Mouse (Mus musculus) embryonic facial prominence, embryonic 11.5 days (tissue): Measurements from ENCODE around the gene Natd1. TPM values are rescaled to one million over a fixed set of nuclear protein-coding genes. Genes with fewer than 3 reads are reported as not detected.
"Not testable (repeated sequence)": the region's sequence is repeated elsewhere in the genome, so short reads cannot be mapped to it uniquely, and the experiment has no call there.

ENCODE experiments used
- ATAC-seq: fragments of 200-750 bp; cut with Nextera tagmentation; replicated peaks from 2 replicates; pipeline ENCODE4 v1.8.0; 2017; ENCODE audit warnings: low read depth; ENCODE audit not compliant: insufficient number of reproducible peaks, low FRiP score, low TSS enrichment
- DNase-seq: peaks from one replicate; pipeline ENCODE4 v3.0.0-alpha.2; 2015; ENCODE audit warnings: low spot score
- H3K27ac ChIP-seq: fragments of 300-500 bp; sonication (generic); replicated peaks from 2 replicates; pipeline ENCODE4 v1.5.1; 2014; ENCODE audit warnings: mild to moderate bottlenecking, low read depth, low read length, control low read depth
- H3K27me3 ChIP-seq: fragments of 300-500 bp; sonication (generic); 2 replicates; pipeline ENCODE4 v1.6.1; 2014; ENCODE audit warnings: mild to moderate bottlenecking, low read length, moderate library complexity, mixed read lengths; ENCODE audit not compliant: control insufficient read depth, insufficient read depth
- H3K36me3 ChIP-seq: fragments of 300-500 bp; sonication (generic); replicated peaks from 2 replicates; pipeline ENCODE4 v1.6.1; 2014; ENCODE audit warnings: low read depth, mild to moderate bottlenecking, low read length, moderate library complexity, mixed read lengths; ENCODE audit not compliant: control insufficient read depth, insufficient read depth
- H3K4me1 ChIP-seq: fragments of 300-500 bp; sonication (generic); 2 replicates; pipeline ENCODE4 v1.6.1; 2014; ENCODE audit warnings: low read length, mixed read lengths; ENCODE audit not compliant: control insufficient read depth, insufficient read depth
- H3K4me2 ChIP-seq: fragments of 300-500 bp; sonication (generic); 2 replicates; pipeline ENCODE4 v1.6.1; 2014; ENCODE audit warnings: low read depth, mild to moderate bottlenecking, control low read depth, low read length, moderate library complexity
- H3K4me3 ChIP-seq: fragments of 300-500 bp; sonication (generic); 2 replicates; pipeline ENCODE4 v1.5.1; 2014; ENCODE audit warnings: low read depth, low read length, control low read depth
- H3K9ac ChIP-seq: fragments of 300-500 bp; sonication (generic); replicated peaks from 2 replicates; pipeline ENCODE4 v1.6.1; 2014; ENCODE audit warnings: mild to moderate bottlenecking, control low read depth, low read length
- H3K9me3 ChIP-seq: fragments of 300-500 bp; sonication (generic); replicated peaks from 2 replicates; pipeline ENCODE4 v1.6.1; 2016; ENCODE audit warnings: mild to moderate bottlenecking, low read length, inconsistent platforms, mixed read lengths; ENCODE audit not compliant: control insufficient read depth
- WGBS: fragments of 180-500 bp; shearing (Covaris S2); extraction: QIAGEN DNeasy Blood & Tissue Kit; methylation state at CpG from one replicate; pipeline ENCODE4 v1.1.7; 2014; 5-methylcytosine and 5-hydroxymethylcytosine counted together
- polyA plus RNA-seq: library from polyadenylated mRNA; unstranded; fragments of >200 nt; fragmentation: Nextera tagmentation; extraction: Ambion mirVana; gene quantifications from 2 replicates; pipeline ENCODE4 v1.2.1, GENCODE M21; 2014

Gene Natd1
- polyA plus RNA-seq, 1 experiment from 2014 or later, result 17.8 TPM

GRCm38 (mm10) chr11:60879423-60879822 is 35.1 kb downstream of the Natd1 start:
- Histone ChIP-seq H3K36me3 (no peaks in the 10 kb centered on the region; the same call in 1 of the 2 replicates), H3K27ac (peak overlapping the region; percentile 63; the same call in 1 of the 2 replicates), H3K4me1 (peaks cover 5% of the 10 kb centered on the region; the same call in 1 of the 2 replicates), H3K9ac (peak overlapping the region; percentile 62), H3K4me2 (peak overlapping the region; percentile 48), H3K9me3 (no peaks in the 10 kb centered on the region), H3K4me3 (peak overlapping the region; percentile 96), H3K27me3 (no peaks in the 10 kb centered on the region)
- 2% methylated on average over 11 of the region's 11 CpGs for WGBS
- ATAC-seq (no peak), DNase-seq (peak; percentile 75)

- peaks cover 5% of the 10 kb centered on the region; the same call in 1 of the 2 replicates for H3K4me1 ChIP-seq
- no peaks in the 10 kb centered on the region for H3K9me3 ChIP-seq
- H3K27me3 ChIP-seq, result no peaks in the 10 kb centered on the region
- peak within 1 kb of the TSS; percentile 82 for H3K27ac ChIP-seq
- peak within 1 kb of the TSS; percentile 96 for H3K4me3 ChIP-seq
- ATAC-seq (peak; percentile 99), DNase-seq (peak; percentile 99)
- WGBS, result under 1% methylated on average over 59 of the region's 62 CpGs
- peak within 1 kb of the TSS; percentile 93 for H3K9ac ChIP-seq
- H3K4me2 ChIP-seq, result peak within 1 kb of the TSS; percentile 61
- no peaks in the 10 kb centered on the region; the same call in 1 of the 2 replicates for H3K36me3 ChIP-seq
Measured at GRCm38 (mm10) chr11:60878675-60879294, 35.8 kb downstream of the Natd1 start, which contains the start of gene Tmem11. Gene Tmem11 (minus strand): TSS chr11:60879272.

DNA sequence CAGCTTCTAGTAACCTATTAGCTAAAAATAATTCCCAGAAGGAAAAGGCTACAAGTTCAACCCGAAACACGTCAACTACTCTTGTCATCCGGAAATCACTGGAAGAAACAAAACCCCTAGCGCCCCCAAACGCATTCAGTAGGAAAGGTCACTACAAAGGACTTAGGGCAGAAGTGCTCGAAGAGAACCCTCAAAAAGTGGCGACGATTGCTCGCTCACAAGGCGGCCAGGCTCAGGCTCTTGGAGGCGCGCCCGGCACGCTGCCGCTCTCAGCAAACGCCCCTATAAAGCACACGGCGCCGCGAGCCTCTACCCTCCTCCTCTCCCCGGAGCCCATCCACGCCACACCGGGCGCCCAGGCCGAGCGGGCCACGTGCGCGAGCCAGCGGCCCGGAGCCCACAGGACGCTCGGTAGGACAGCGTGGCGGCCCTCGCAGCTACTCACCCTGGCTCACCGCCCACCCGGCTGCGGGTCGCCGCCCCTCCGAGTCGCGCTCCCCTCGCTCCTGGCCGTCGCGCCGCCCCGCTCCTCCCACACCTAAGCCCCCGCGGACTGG is 36.4 kb downstream of the Natd1 start:
- H3K9me3 ChIP-seq, result no peaks in the 10 kb centered on the region
- H3K4me2 ChIP-seq, result peak overlapping the region; percentile 61
- H3K36me3 ChIP-seq, result no peaks in the 10 kb centered on the region; the same call in 1 of the 2 replicates
- WGBS, result under 1% methylated on average over 43 of the region's 52 CpGs
- H3K27me3 ChIP-seq, result no peaks in the 10 kb centered on the region
- ATAC-seq, result peak; percentile 72
- H3K27ac ChIP-seq, result peak overlapping the region; percentile 82
- peak; percentile 62 for DNase-seq
- peak overlapping the region; percentile 93 for H3K9ac ChIP-seq
- peaks cover 5% of the 10 kb centered on the region; the same call in 1 of the 2 replicates for H3K4me1 ChIP-seq
- H3K4me3 ChIP-seq, result peak overlapping the region; percentile 96

DNA sequence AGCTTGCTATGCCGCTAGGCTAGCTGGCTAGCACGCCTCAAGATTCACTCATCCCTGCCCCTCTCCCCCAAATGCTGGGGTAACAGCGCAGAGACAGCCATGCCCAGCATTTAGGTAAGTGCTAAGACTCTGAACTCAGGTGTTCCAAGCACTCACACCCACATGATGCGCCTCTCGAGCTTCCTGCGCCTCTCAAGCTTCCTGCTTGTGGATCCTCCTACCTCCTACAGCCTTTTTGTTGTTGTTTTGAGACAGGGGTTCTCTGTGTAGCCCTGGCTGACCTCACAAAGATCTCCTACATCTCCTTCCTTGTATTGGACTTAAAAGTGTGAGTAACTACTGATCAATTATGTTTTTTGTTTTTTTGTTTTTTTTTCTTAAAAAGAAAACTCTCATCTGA is 41.4 kb downstream of the Natd1 start:
- Histone ChIP-seq H3K36me3 (no peaks in the 10 kb centered on the region; the same call in 1 of the 2 replicates), H3K4me1 (peaks cover 5% of the 10 kb centered on the region; the same call in 1 of the 2 replicates), H3K27ac (no peak overlapping the region), H3K9ac (no peak overlapping the region), H3K4me3 (no peak overlapping the region), H3K9me3 (no peaks in the 10 kb centered on the region), H3K27me3 (no peaks in the 10 kb centered on the region), H3K4me2 (no peak overlapping the region)
- DNase-seq, result no peak
- ATAC-seq, result no peak
- WGBS, result 85% methylated on average over 6 of the region's 6 CpGs

- no peak for ATAC-seq
- WGBS, result 81% methylated on average over 4 of the region's 4 CpGs
- Histone ChIP-seq H3K4me2 (no peak overlapping the region), H3K36me3 (no peaks in the 10 kb centered on the region; the same call in none of the 2 replicates), H3K4me3 (no peak overlapping the region), H3K9ac (no peak overlapping the region), H3K27ac (no peak overlapping the region), H3K4me1 (no peaks in the 10 kb centered on the region), H3K27me3 (no peaks in the 10 kb centered on the region), H3K9me3 (no peaks in the 10 kb centered on the region)
- DNase-seq, result no peak
Measured at GRCm38 (mm10) chr11:60871409-60871808, 43.1 kb downstream of the Natd1 start.

DNA sequence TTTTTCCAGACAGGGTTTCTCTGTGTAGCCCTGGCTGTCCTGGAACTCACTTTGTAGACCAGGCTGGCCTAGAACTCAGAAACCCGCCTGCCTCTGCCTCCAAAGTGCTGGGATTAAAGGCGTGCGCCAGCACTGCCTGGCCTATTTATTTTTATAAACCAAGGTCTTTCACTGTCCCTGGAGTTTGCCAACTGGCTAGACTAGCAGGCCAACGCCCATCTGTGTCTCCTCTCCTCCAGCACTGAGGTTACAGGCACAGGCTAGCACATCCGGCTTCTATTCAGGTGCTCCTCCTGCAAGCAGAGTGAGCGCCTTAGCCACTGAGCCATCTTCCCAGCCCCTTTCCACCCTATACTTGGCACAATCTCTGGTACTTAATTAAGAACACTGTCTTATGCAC is 45.1 kb downstream of the Natd1 start:
- not testable (repeated sequence) for H3K27me3 ChIP-seq, H3K9ac ChIP-seq, H3K27ac ChIP-seq, H3K9me3 ChIP-seq, ATAC-seq, H3K4me2 ChIP-seq, H3K36me3 ChIP-seq, H3K4me1 ChIP-seq, DNase-seq, H3K4me3 ChIP-seq
- WGBS, result 99% methylated on average over 6 of the region's 6 CpGs

DNA sequence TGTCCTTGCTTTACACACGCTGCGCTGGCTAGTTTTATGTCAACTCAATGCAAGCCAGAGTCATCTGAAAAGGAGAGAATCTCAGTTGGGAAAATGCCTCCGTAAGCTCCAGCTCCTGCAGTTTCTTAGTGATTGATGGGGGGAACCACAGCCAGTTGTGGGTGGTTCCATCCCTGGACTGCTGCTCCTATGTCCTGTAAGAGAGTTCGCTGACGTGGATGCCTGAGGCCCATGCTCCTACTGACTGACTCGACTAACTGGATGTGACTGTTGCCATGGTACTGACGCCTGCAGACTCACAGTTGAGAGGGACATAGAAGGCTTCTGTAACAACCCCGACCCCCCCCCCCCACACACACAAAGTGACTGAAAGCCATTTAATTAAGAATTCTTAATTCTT is 46.6 kb downstream of the Natd1 start:
- Histone ChIP-seq H3K36me3 (peaks cover 11% of the 10 kb centered on the region), H3K4me1 (no peaks in the 10 kb centered on the region), H3K9me3 (no peaks in the 10 kb centered on the region), H3K27me3 (no peaks in the 10 kb centered on the region), H3K9ac (no peak overlapping the region), H3K4me3 (no peak overlapping the region), H3K27ac (no peak overlapping the region), H3K4me2 (no peak overlapping the region)
- ATAC-seq (0 out of 2 replicates have a peak, but pooled peaks have one; percentile 74), DNase-seq (no peak)
- WGBS, result 71% methylated on average over 8 of the region's 8 CpGs

DNA sequence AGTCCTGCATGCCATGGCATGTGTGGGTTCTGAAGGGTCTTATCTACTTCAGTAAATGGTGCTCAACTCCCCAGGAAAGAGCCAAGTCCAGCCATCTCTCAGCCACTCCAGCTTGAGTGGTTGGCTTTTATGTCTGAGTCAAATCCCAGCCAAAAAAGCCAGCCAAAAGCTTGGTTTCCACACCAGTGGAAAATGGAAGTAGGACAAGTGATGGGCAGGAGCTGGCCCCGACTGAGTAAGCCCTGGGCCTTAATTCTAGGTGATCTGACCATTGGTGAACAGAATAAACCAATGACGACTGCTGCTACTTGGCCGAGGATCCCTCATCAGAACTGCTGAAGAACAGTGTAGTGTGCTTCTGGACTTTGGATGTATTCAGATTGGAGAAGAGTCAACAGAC is 47.1 kb downstream of the Natd1 start:
- Histone ChIP-seq H3K27ac (no peak overlapping the region), H3K9ac (no peak overlapping the region), H3K4me3 (no peak overlapping the region), H3K9me3 (no peaks in the 10 kb centered on the region), H3K36me3 (peaks cover 11% of the 10 kb centered on the region), H3K4me2 (no peak overlapping the region), H3K4me1 (no peaks in the 10 kb centered on the region), H3K27me3 (no peaks in the 10 kb centered on the region)
- no peak for ATAC-seq
- WGBS, result 83% methylated on average over 3 of the region's 3 CpGs
- DNase-seq, result no peak
